Mouse (Mus musculus) forebrain, embryonic 12.5 days (tissue): Measurements from ENCODE around the gene Stra6. TPM values are rescaled to one million over a fixed set of nuclear protein-coding genes. Genes with fewer than 3 reads are reported as not detected.

Experiments used
- polyA plus RNA-seq: library from polyadenylated mRNA; unstranded; fragments of >200 nt; fragmentation: Nextera tagmentation; extraction: Ambion mirVana; gene quantifications from 2 replicates; pipeline ENCODE4 v1.2.1, GENCODE M21; 2016

The Stra6 gene
- polyA plus RNA-seq, 1 experiment from 2014 or later: 11.6 TPM

Other genes starting within 250 kb of the Stra6 start
- 20.3 and 20.6 TPM in 2 replicates for gene Arid3b, start 227.0 kb upstream of the Stra6 start, polyA plus RNA-seq
- 129 and 138 TPM in 2 replicates for gene Ubl7, start 152.8 kb upstream of the Stra6 start, polyA plus RNA-seq
- 0.43 and 1.4 TPM in 2 replicates for gene Sema7a, start 123.7 kb upstream of the Stra6 start, polyA plus RNA-seq
- 0.19 and 0.45 TPM in 2 replicates for gene Cyp11a1, start 57.4 kb upstream of the Stra6 start, polyA plus RNA-seq
- 1.5 and 2.4 TPM in 2 replicates for gene Ccdc33, start 55.0 kb downstream of the Stra6 start, polyA plus RNA-seq
- 16.4 and 17.9 TPM in 2 replicates for gene Islr, start 140.5 kb downstream of the Stra6 start, polyA plus RNA-seq
- gene Islr2, start 140.5 kb downstream of the Stra6 start, polyA plus RNA-seq: 52.3 and 60.8 TPM in 2 replicates
- 11.1 TPM in 2 replicates for gene Pml, start 186.0 kb downstream of the Stra6 start, polyA plus RNA-seq
- gene Stoml1, start 189.4 kb downstream of the Stra6 start, polyA plus RNA-seq: 52.2 and 53.3 TPM in 2 replicates
- gene Loxl1, start 249.4 kb downstream of the Stra6 start, polyA plus RNA-seq: 9.1 and 10.9 TPM in 2 replicates